Mouse (Mus musculus) CH12.LX (cell line): ENCODE results near the gene P4ha1. TPM values are rescaled to one million over a fixed set of nuclear protein-coding genes. Genes with fewer than 3 reads are reported as not detected.
A peak's percentile ranks its signal among the peaks of the same experiment; 100 is the strongest.

ENCODE experiments used
- DNase-seq: peaks from one replicate; pipeline ENCODE4 v3.0.0-alpha.2; 2013; ENCODE audit errors: extremely low read depth
- H3K27ac ChIP-seq: 2 replicates; pipeline ENCODE4 v1.5.1; 2012; ENCODE audit warnings: low read depth, mild to moderate bottlenecking, control low read depth, moderate library complexity; ENCODE audit not compliant: insufficient read depth
- H3K27me3 ChIP-seq: replicated peaks from 2 replicates; pipeline ENCODE3; 2012; ENCODE audit warnings: inconsistent platforms
- H3K36me3 ChIP-seq, 2 experiments: replicated peaks in 1 of 2; 2 replicates each; pipeline versions ENCODE3 to v1.6.1; 2012; ENCODE audit warnings: inconsistent platforms in 1 of 2, low read length in 1 of 2, mild to moderate bottlenecking in 1 of 2, mixed read lengths in 1 of 2, moderate library complexity in 1 of 2; ENCODE audit not compliant: control insufficient read depth in 1 of 2, insufficient read depth in 1 of 2
- H3K4me1 ChIP-seq, 2 experiments: 2 replicates each; pipeline ENCODE4 v1.6.1; 2012; ENCODE audit warnings: inconsistent platforms in 1 of 2, moderate library complexity in 1 of 2; ENCODE audit not compliant: insufficient read depth in 2 of 2, control insufficient read depth in 1 of 2
- H3K4me2 ChIP-seq: 2 replicates; pipeline ENCODE4 v1.6.1; 2012; ENCODE audit warnings: low read depth, mild to moderate bottlenecking, control low read depth; ENCODE audit not compliant: poor library complexity, insufficient read depth, severe bottlenecking
- H3K4me3 ChIP-seq, 3 experiments: fragments of 150-350 bp in 1 of 3; sonication (generic) in 1 of 3; replicated peaks in 1 of 3; 2 replicates each; pipeline versions ENCODE3 to v1.5.1; 2011 to 2012; ENCODE audit warnings: low read depth in 2 of 3, low read length in 2 of 3, mild to moderate bottlenecking in 2 of 3, moderate library complexity in 2 of 3, control low read depth in 1 of 3, improper control_type of control experiment in 1 of 3, inconsistent platforms in 1 of 3, mixed read lengths in 1 of 3; ENCODE audit not compliant: poor library complexity in 1 of 3
- H3K79me2 ChIP-seq: replicated peaks from 2 replicates; pipeline ENCODE4 v1.6.1; 2012; ENCODE audit warnings: mild to moderate bottlenecking, moderate library complexity; ENCODE audit not compliant: control insufficient read depth, poor library complexity, insufficient read depth, severe bottlenecking; ENCODE audit errors: extremely low read depth
- H3K9ac ChIP-seq: 2 replicates; pipeline ENCODE4 v1.6.1; 2012; ENCODE audit warnings: low read depth, mild to moderate bottlenecking, control low read depth, moderate library complexity; ENCODE audit not compliant: insufficient read depth
- H3K9me3 ChIP-seq: replicated peaks from 2 replicates; pipeline ENCODE3; 2012; ENCODE audit warnings: low read length, inconsistent platforms, mixed read lengths
- BHLHE40 ChIP-seq: IDR thresholded peaks from 2 replicates; pipeline ENCODE4 v1.6.1; 2011; ENCODE audit warnings: mild to moderate bottlenecking, low read depth, low read length, improper control_type of control experiment
- CHD1 ChIP-seq: IDR thresholded peaks from 2 replicates; pipeline ENCODE4 v1.6.1; 2012; ENCODE audit warnings: low read depth, low read length, improper control_type of control experiment, inconsistent platforms
- CTCF ChIP-seq, 2 experiments: IDR thresholded peaks in 1 of 2; conservative IDR thresholded peaks in 1 of 2; 2 replicates each; pipeline ENCODE4 v1.5.1; 2011 to 2012; ENCODE audit warnings: low read depth in 2 of 2, low read length in 2 of 2, improper control_type of control experiment in 1 of 2, inconsistent platforms in 1 of 2, mild to moderate bottlenecking in 1 of 2, moderate library complexity in 1 of 2
- E2F4 ChIP-seq: IDR thresholded peaks from 2 replicates; pipeline ENCODE4 v1.6.1; 2011; ENCODE audit warnings: low read depth, low read length, improper control_type of control experiment; ENCODE audit not compliant: insufficient replicate concordance
- GABPA ChIP-seq: IDR thresholded peaks from 2 replicates; pipeline ENCODE4 v1.6.1; 2012; ENCODE audit warnings: low read depth, low read length, improper control_type of control experiment, inconsistent platforms; ENCODE audit not compliant: insufficient replicate concordance
- HCFC1 ChIP-seq: IDR thresholded peaks from 2 replicates; pipeline ENCODE4 v1.6.1; 2012; ENCODE audit warnings: low read depth, mild to moderate bottlenecking, inconsistent platforms, low read length, improper control_type of control experiment
- KAT2A ChIP-seq: IDR thresholded peaks from 2 replicates; pipeline ENCODE4 v1.6.1; 2012; ENCODE audit warnings: low read length, improper control_type of control experiment, inconsistent platforms; ENCODE audit not compliant: insufficient replicate concordance
- MAX ChIP-seq: IDR thresholded peaks from 2 replicates; pipeline ENCODE4 v1.6.1; 2011; ENCODE audit warnings: low read length, improper control_type of control experiment
- MEF2A ChIP-seq: IDR thresholded peaks from 2 replicates; pipeline ENCODE4 v1.6.1; 2014; ENCODE audit warnings: low read depth, mild to moderate bottlenecking, inconsistent platforms, low read length, improper control_type of control experiment, borderline replicate concordance
- MYC ChIP-seq: IDR thresholded peaks from 2 replicates; pipeline ENCODE4 v1.6.1; 2011; ENCODE audit warnings: low read depth, mild to moderate bottlenecking, improper control_type of control experiment, low read length
- NELFE ChIP-seq: IDR thresholded peaks from 2 replicates; pipeline ENCODE4 v1.6.1; 2011; ENCODE audit warnings: low read depth, low read length, improper control_type of control experiment
- NRF1 ChIP-seq: IDR thresholded peaks from 2 replicates; pipeline ENCODE4 v1.6.1; 2014; ENCODE audit warnings: low read depth, mild to moderate bottlenecking, inconsistent platforms, low read length, improper control_type of control experiment, moderate library complexity
- POLR2AphosphoS2 ChIP-seq: IDR thresholded peaks from 2 replicates; pipeline ENCODE4 v1.6.1; 2011; ENCODE audit warnings: low read depth, low read length, improper control_type of control experiment
- RAD21 ChIP-seq: IDR thresholded peaks from 2 replicates; pipeline ENCODE4 v1.6.1; 2011; ENCODE audit warnings: low read depth, mild to moderate bottlenecking, low read length, improper control_type of control experiment, moderate library complexity
- RCOR1 ChIP-seq: conservative IDR thresholded peaks from 2 replicates; pipeline ENCODE4 v1.6.1; 2012; ENCODE audit warnings: low read depth, mild to moderate bottlenecking, inconsistent platforms, low read length, improper control_type of control experiment
- TBP ChIP-seq: conservative IDR thresholded peaks from 2 replicates; pipeline ENCODE4 v1.6.1; 2011; ENCODE audit warnings: low read depth, low read length, improper control_type of control experiment
- TCF12 ChIP-seq: IDR thresholded peaks from 2 replicates; pipeline ENCODE4 v1.6.1; 2014; ENCODE audit warnings: low read depth, mild to moderate bottlenecking, inconsistent platforms, low read length, improper control_type of control experiment
- UBTF ChIP-seq: IDR thresholded peaks from 2 replicates; pipeline ENCODE4 v1.6.1; 2012; ENCODE audit warnings: low read depth, mild to moderate bottlenecking, inconsistent platforms, low read length, improper control_type of control experiment, moderate library complexity
- ZC3H11A ChIP-seq: IDR thresholded peaks from 2 replicates; pipeline ENCODE4 v1.6.1; 2012; ENCODE audit warnings: low read depth, mild to moderate bottlenecking, inconsistent platforms, low read length, improper control_type of control experiment
- ZKSCAN1 ChIP-seq: IDR thresholded peaks from 2 replicates; pipeline ENCODE4 v1.6.1; 2012; ENCODE audit warnings: low read depth, inconsistent platforms, low read length, improper control_type of control experiment, borderline replicate concordance
- ZMIZ1 ChIP-seq: IDR thresholded peaks from 2 replicates; pipeline ENCODE4 v1.6.1; 2012; ENCODE audit warnings: low read depth, mild to moderate bottlenecking, inconsistent platforms, low read length, improper control_type of control experiment
- dilution Hi-C: fragments of 300-500 bp; cut with MboI; formaldehyde crosslinking; loops from 2 replicates; pipeline ENCODE4 v1.14.3; 2020; ENCODE audit warnings: low sequenced_read_pairs; ENCODE audit not compliant: extremely low pct_unique_long_range_greater_than_20kb, extremely low pct_ligation_motif_present
- in situ Hi-C: fragments of 300-500 bp; cut with MboI; formaldehyde crosslinking; loops from 3 replicates; pipeline ENCODE4 v1.14.3; 2019; ENCODE audit warnings: low sequenced_read_pairs, low pct_ligation_motif_present, low pct_unique_long_range_greater_than_20kb, mixed read lengths
- polyA plus RNA-seq: library from polyadenylated mRNA; unstranded; fragments of >175 nt; gene quantifications from 2 replicates; pipeline ENCODE4 v1.2.1, GENCODE M21; 2012; ENCODE audit warnings: low read depth; ENCODE audit not compliant: insufficient read length
- total RNA-seq, 2 experiments: library from RNA; depleted of rRNA; stranded (reverse); fragments of 300-350 nt in 1 of 2; fragments of >200 nt in 1 of 2; gene quantifications; 2 replicates each; pipeline ENCODE4 v1.2.3; 2012 to 2014

Gene P4ha1
- total and polyA plus RNA-seq, 3 experiments = 38.4 to 138 (median 87.2) TPM

DNA sequence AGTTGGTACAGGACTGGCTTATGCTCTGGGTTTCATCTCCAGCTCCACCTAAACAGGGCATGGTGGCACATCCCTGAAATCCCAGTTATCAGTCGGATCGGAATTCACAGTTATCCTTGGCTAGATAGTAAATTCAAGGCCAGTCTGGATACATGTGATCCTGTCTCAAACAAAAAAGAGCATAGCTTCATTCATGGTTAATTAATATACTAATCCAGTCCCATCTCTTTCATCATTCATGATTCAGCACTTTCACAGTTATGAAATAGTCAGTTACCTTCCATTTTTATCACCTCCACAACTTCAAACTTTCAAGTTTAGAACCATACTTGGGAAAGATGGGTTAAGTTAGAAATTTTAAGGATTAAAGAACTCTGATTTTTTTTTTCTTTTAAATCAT lies 13.0 kb downstream of the P4ha1 start:
- Histone ChIP-seq H3K27me3 (no peaks in the 10 kb centered on the region), H3K9ac (0 out of 2 replicates have a peak overlapping the region, but pooled peaks have one; percentile 28), H3K4me2 (peak overlapping the region; percentile 80), H3K9me3 (no peaks in the 10 kb centered on the region), H3K27ac (peak overlapping the region; percentile 59), H3K4me3 (no peak overlapping the region), H3K36me3 (peaks cover 17 to 38% of the 10 kb centered on the region in 2 experiments), H3K4me1 (peaks cover 6 to 51% of the 10 kb centered on the region in 2 experiments), H3K79me2 (peaks cover 23% of the 10 kb centered on the region)
- no peak for DNase-seq
- dilution Hi-C loops = no loop called here
- in situ Hi-C loops = no loop called here
- TF ChIP-seq HCFC1 (no peak), TCF12 (no peak), KAT2A (no peak), UBTF (no peak), NELFE (no peak), MEF2A (no peak)
- TF ChIP-seq, all 38 proteins: peak for 0

GRCm38 (mm10) chr10:59346560-59346959 lies 23.5 kb downstream of the P4ha1 start:
- no peak overlapping the region for H3K4me3 ChIP-seq
- no peak for DNase-seq
- dilution Hi-C loops = no loop called here
- peaks cover 36 to 85% of the 10 kb centered on the region in 2 experiments for H3K36me3 ChIP-seq
- no peak overlapping the region for H3K27ac ChIP-seq
- in situ Hi-C loops = no loop called here
- no peak overlapping the region for H3K9ac ChIP-seq
- H3K4me1 ChIP-seq = no peaks in the 10 kb centered on the region
- no peaks in the 10 kb centered on the region for H3K27me3 ChIP-seq
- H3K79me2 ChIP-seq = no peaks in the 10 kb centered on the region
- TF ChIP-seq E2F4 (no peak), ZKSCAN1 (no peak), BHLHE40 (no peak), RAD21 (no peak), HCFC1 (no peak), CTCF (conservative IDR thresholded peaks at IDR 0.05 in 1 of 2, IDR thresholded peaks at IDR 0.05 in 1 of 2; ENCODE audit: low read depth in 2 of 2, low read length in 2 of 2) (no peak), TBP (no peak), NELFE (no peak), TCF12 (no peak), CHD1 (no peak), MYC (no peak), MAX (no peak), NRF1 (no peak), RCOR1 (no peak), GABPA (no peak), POLR2AphosphoS2 (no peak), ZC3H11A (no peak), ZMIZ1 (no peak)
- no peak overlapping the region for H3K4me2 ChIP-seq
- no peaks in the 10 kb centered on the region for H3K9me3 ChIP-seq
